Mouse (Mus musculus): Measurements from ENCODE around the gene Entpd8. TPM values are rescaled to one million over a fixed set of nuclear protein-coding genes. Genes with fewer than 3 reads are reported as not detected.

The Entpd8 gene
- not detected in 2 replicates for polyA plus RNA-seq (2016; fragmentation: Nextera tagmentation; extraction: Ambion mirVana)

GRCm38 (mm10) chr2:25080076-25080475 lies at the start of gene Entpd8:
Entpd8 (plus strand) TSS chr2:25080304.
- Histone ChIP-seq H3K9ac (no peak within 1 kb of the TSS), H3K4me3 (replicated peaks) (no peak within 1 kb of the TSS), H3K27me3 (no peaks in the 10 kb centered on the region), H3K9me3 (no peaks in the 10 kb centered on the region), H3K4me2 (no peak within 1 kb of the TSS), H3K4me1 (no peaks in the 10 kb centered on the region), H3K36me3 (replicated peaks) (no peaks in the 10 kb centered on the region), H3K27ac (no peak within 1 kb of the TSS)
- no peak for ATAC-seq (ENCODE audit: low FRiP score)
- 76% methylated on average over 5 of the region's 5 CpGs for WGBS

GRCm38 (mm10) chr2:25034994-25035393 lies 45.1 kb upstream of the Entpd8 start:
- no peak overlapping the region for H3K27ac ChIP-seq
- no peaks in the 10 kb centered on the region for H3K27me3 ChIP-seq
- H3K36me3 ChIP-seq (replicated peaks) = no peaks in the 10 kb centered on the region
- H3K9ac ChIP-seq = no peak overlapping the region
- H3K9me3 ChIP-seq = no peaks in the 10 kb centered on the region
- WGBS = 96% methylated on average over 4 of the region's 4 CpGs
- no peak overlapping the region for H3K4me2 ChIP-seq
- no peak for ATAC-seq (ENCODE audit: low FRiP score)
- no peaks in the 10 kb centered on the region for H3K4me1 ChIP-seq
- no peak overlapping the region for H3K4me3 ChIP-seq (replicated peaks)

- ATAC-seq (ENCODE audit: low FRiP score) = no peak
- H3K9ac ChIP-seq = no peak overlapping the region
- H3K27ac ChIP-seq = no peak overlapping the region
- no peaks in the 10 kb centered on the region for H3K36me3 ChIP-seq (replicated peaks)
- WGBS = 83% methylated on average over 5 of the region's 5 CpGs
- H3K4me3 ChIP-seq (replicated peaks) = no peak overlapping the region
- H3K4me1 ChIP-seq = no peaks in the 10 kb centered on the region
- H3K9me3 ChIP-seq = no peaks in the 10 kb centered on the region
- no peak overlapping the region for H3K4me2 ChIP-seq
- no peaks in the 10 kb centered on the region for H3K27me3 ChIP-seq
Measured at GRCm38 (mm10) chr2:25040089-25040488, 40.0 kb upstream of the Entpd8 start.

DNA sequence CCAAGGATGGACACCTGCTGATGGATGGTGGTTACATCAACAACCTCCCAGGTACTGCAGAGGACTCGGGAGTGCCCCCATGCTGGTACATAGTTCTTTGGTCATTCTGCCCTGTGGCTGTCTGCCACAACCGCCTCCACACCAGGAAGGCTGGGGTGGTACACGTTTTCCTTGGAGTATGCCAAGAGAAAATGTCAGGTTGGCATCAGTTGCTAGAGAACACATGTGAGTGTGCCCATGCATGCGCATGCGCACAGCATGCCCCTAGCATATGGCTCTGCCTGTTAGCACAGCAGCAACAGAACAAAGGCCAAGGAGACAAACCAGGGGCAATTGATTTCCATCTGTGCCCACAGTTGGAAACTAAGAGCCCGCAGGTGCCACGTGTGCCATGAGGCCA lies 29.2 kb upstream of the Entpd8 start:
- H3K36me3 ChIP-seq (replicated peaks) = no peaks in the 10 kb centered on the region
- H3K9me3 ChIP-seq = no peaks in the 10 kb centered on the region
- WGBS = 93% methylated on average over 7 of the region's 7 CpGs
- ATAC-seq (ENCODE audit: low FRiP score) = no peak
- no peaks in the 10 kb centered on the region for H3K27me3 ChIP-seq
- no peak overlapping the region for H3K4me3 ChIP-seq (replicated peaks)
- no peak overlapping the region for H3K9ac ChIP-seq
- no peak overlapping the region for H3K4me2 ChIP-seq
- H3K4me1 ChIP-seq = peaks cover 19% of the 10 kb centered on the region
- H3K27ac ChIP-seq = no peak overlapping the region

DNA sequence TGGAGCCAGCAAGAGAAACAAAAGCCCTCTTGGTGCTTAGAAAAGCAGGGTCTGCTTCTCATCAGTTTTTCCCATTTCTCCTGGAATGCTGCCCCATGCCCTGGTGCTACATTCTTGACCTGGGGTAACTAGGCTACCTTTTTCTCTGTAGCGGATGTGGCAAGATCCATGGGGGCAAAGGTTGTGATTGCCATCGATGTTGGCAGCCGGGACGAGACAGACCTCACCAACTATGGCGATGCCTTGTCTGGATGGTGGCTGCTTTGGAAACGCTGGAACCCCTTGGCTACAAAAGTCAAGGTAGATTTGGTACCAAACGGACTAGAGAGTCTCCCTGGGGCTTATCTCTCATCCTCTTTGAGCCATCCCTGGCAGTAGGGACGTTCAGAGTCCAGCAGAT lies 28.7 kb upstream of the Entpd8 start:
- 90% methylated on average over 8 of the region's 8 CpGs for WGBS

GRCm38 (mm10) chr2:25053101-25053500 lies 27.0 kb upstream of the Entpd8 start:
- no peak overlapping the region for H3K9ac ChIP-seq
- H3K4me1 ChIP-seq = peaks cover 20% of the 10 kb centered on the region
- WGBS = 89% methylated on average over 6 of the region's 6 CpGs
- no peak overlapping the region for H3K4me2 ChIP-seq
- peaks cover 12% of the 10 kb centered on the region for H3K36me3 ChIP-seq (replicated peaks)
- H3K27me3 ChIP-seq = no peaks in the 10 kb centered on the region
- H3K4me3 ChIP-seq (replicated peaks) = no peak overlapping the region
- no peak overlapping the region for H3K27ac ChIP-seq
- ATAC-seq (ENCODE audit: low FRiP score) = no peak
- H3K9me3 ChIP-seq = no peaks in the 10 kb centered on the region

More for the DNA sequence above, 28.7 kb upstream of the Entpd8 start:
- no peaks in the 10 kb centered on the region for H3K36me3 ChIP-seq (replicated peaks)
- no peaks in the 10 kb centered on the region for H3K9me3 ChIP-seq
- no peak overlapping the region for H3K9ac ChIP-seq
- ATAC-seq (ENCODE audit: low FRiP score) = no peak
- H3K27ac ChIP-seq = no peak overlapping the region
- H3K4me2 ChIP-seq = no peak overlapping the region
- H3K27me3 ChIP-seq = no peaks in the 10 kb centered on the region
- H3K4me3 ChIP-seq (replicated peaks) = no peak overlapping the region
- H3K4me1 ChIP-seq = peaks cover 20% of the 10 kb centered on the region

DNA sequence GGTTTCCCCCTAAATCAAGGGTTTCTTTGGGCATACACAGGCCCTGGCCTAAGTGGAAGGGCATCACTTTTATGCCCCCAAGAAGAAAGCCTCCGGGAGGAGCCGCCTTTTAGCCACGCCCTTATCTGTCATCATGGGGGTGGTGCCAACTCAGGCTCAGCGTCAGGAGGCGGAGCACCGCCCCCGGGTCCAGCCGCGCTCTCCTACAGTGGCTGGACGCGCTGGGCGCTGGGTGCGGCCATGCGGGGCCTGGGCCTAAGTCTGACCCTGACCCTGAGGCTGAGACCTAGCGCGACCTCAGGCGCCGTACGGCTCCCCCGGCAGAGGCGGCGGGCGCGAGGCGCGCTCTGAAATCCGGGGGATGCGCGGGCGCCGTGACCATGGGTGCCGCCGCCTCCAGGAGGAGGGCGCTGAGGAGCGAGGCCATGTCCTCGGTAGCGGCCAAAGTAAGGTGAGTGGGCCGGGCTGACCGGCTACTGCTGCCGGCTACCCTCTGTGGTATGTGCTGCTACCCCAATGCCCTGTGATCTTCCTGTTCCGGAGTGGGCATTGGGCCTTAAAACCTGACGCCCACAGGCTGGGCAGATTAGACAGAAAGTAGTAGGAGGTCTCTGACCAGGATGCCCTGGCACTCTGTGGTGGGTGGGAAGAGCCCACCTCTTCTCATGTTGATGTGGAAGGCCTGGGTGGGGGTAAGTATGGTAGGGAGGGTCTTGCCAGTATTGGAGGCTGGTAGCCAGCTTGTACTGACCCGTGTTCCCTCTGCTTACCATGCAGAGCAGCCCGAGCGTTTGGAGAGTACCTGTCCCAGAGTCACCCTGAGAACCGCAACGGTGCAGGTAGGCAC lies 25.7 kb upstream of the Entpd8 start, which contains the start of gene Nsmf:
Nsmf (plus strand) TSS at position 135 of the 847 bp plus-strand sequence.
- H3K4me1 ChIP-seq = peaks cover 20% of the 10 kb centered on the region
- H3K9ac ChIP-seq = peak within 1 kb of the TSS; percentile 82
- H3K27me3 ChIP-seq = no peaks in the 10 kb centered on the region
- H3K36me3 ChIP-seq (replicated peaks) = peaks cover 25% of the 10 kb centered on the region
- peak within 1 kb of the TSS; percentile 91 for H3K4me2 ChIP-seq
- ATAC-seq (ENCODE audit: low FRiP score) = peak; percentile 94
- H3K9me3 ChIP-seq = no peaks in the 10 kb centered on the region
- peak within 1 kb of the TSS; percentile 50 for H3K27ac ChIP-seq
- H3K4me3 ChIP-seq (replicated peaks) = peak within 1 kb of the TSS; percentile 85
- 6% methylated on average over 47 of the region's 47 CpGs for WGBS

- H3K27ac ChIP-seq = no peak overlapping the region
- no peaks in the 10 kb centered on the region for H3K9me3 ChIP-seq
- peaks cover 31% of the 10 kb centered on the region for H3K36me3 ChIP-seq (replicated peaks)
- H3K27me3 ChIP-seq = no peaks in the 10 kb centered on the region
- WGBS = 61% methylated on average over 2 of the region's 2 CpGs
- peak overlapping the region; percentile 85 for H3K4me3 ChIP-seq (replicated peaks)
- H3K4me1 ChIP-seq = peaks cover 20% of the 10 kb centered on the region
- H3K9ac ChIP-seq = peak overlapping the region; percentile 82
- peak; percentile 35; the same call in 1 of the 2 replicates for ATAC-seq (ENCODE audit: low FRiP score)
- H3K4me2 ChIP-seq = peak overlapping the region; percentile 91
Measured at GRCm38 (mm10) chr2:25055068-25055405, 25.1 kb upstream of the Entpd8 start.

DNA sequence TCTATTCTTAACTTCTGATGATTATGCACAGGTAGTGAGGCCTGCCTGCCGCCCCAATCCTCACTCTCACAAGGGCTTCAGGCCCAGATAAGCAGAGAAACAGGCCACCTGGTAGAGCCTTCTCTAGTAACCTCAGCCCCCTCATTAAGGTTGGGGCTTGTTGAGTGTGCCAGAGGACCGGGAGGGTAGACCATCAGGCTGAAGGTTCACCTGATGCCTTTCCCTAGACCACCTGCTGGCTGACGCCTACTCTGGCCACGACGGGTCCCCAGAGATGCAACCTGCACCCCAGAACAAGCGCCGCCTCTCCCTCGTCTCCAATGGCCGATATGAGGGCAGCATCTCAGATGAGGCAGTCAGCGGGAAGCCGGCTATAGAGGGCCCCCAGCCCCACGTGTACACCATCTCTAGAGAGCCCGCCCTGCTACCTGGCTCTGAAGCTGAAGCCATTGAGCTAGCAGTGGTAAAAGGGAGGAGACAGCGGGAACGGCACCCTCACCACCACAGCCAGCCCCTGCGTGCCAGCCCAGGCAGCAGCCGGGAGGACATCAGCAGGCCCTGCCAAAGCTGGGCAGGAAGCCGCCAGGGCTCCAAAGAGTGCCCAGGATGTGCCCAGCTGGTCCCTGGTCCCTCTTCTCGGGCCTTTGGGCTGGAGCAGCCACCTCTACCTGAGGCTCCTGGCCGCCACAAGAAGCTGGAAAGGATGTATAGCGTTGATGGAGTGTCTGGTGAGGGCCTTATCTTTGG lies 24.5 kb upstream of the Entpd8 start:
- Histone ChIP-seq H3K4me3 (replicated peaks) (peak overlapping the region; percentile 85), H3K27ac (no peak overlapping the region), H3K4me2 (peak overlapping the region; percentile 91), H3K9me3 (no peaks in the 10 kb centered on the region), H3K4me1 (peaks cover 20% of the 10 kb centered on the region), H3K27me3 (no peaks in the 10 kb centered on the region), H3K36me3 (replicated peaks) (peaks cover 36% of the 10 kb centered on the region), H3K9ac (peak overlapping the region; percentile 82)
- WGBS = 90% methylated on average over 21 of the region's 21 CpGs
- no peak for ATAC-seq (ENCODE audit: low FRiP score)

DNA sequence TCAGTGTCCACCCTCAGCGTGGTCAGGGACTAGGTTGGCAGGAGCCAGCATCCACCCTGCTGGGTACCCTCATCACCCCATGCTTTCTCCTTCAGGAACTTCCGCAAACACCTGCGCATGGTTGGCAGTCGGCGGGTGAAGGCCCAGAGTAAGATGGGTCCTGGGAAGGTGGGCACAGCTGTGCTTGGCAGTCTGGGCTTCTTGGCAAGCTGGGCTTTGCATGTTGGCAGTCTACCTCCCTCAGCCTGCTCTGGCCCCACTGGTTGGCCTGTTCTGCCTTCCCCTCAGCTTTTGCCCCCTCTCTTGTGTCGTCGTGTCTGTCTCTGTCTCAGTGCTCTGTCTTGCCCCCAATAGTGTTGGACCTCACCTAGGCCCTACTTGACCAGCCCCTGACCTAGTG lies 21.2 kb upstream of the Entpd8 start:
- Histone ChIP-seq H3K4me3 (replicated peaks) (no peak overlapping the region), H3K27me3 (no peaks in the 10 kb centered on the region), H3K36me3 (replicated peaks) (peaks cover 61% of the 10 kb centered on the region), H3K4me2 (no peak overlapping the region), H3K4me1 (peaks cover 19% of the 10 kb centered on the region), H3K9me3 (no peaks in the 10 kb centered on the region), H3K27ac (no peak overlapping the region), H3K9ac (0 out of 2 replicates have a peak overlapping the region, but pooled peaks have one; percentile 8)
- ATAC-seq (ENCODE audit: low FRiP score) = no peak
- WGBS = 91% methylated on average over 7 of the region's 7 CpGs

DNA sequence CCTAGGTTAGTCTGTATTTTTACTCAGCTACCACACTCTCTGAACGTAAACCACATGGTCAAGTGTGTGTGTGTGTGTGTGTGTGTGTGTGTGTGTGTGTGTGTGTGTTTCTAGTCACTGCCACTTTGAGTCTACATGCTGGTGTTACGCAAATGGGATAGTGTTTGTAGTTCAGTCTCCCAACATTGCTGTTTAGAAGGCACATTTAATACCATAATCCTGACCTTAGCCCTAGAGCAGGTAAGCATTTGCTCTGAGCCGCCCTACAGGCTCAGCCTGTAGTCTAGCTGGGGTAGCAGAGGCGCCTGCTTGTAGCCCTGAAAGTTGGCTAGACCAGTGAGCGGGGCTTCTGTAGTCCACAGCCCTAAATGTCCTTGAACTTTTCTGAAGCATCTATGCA lies 16.6 kb upstream of the Entpd8 start:
- 89% methylated on average over 5 of the region's 5 CpGs for WGBS
- H3K27ac ChIP-seq = no peak overlapping the region
- H3K4me2 ChIP-seq = no peak overlapping the region
- H3K4me1 ChIP-seq = no peaks in the 10 kb centered on the region
- ATAC-seq (ENCODE audit: low FRiP score) = no peak
- no peaks in the 10 kb centered on the region for H3K9me3 ChIP-seq
- H3K9ac ChIP-seq = no peak overlapping the region
- H3K4me3 ChIP-seq (replicated peaks) = no peak overlapping the region
- no peaks in the 10 kb centered on the region for H3K27me3 ChIP-seq
- H3K36me3 ChIP-seq (replicated peaks) = peaks cover 45% of the 10 kb centered on the region

GRCm38 (mm10) chr2:25064285-25064684 lies 15.8 kb upstream of the Entpd8 start:
- H3K9ac ChIP-seq = no peak overlapping the region
- H3K4me3 ChIP-seq (replicated peaks) = no peak overlapping the region
- WGBS = 90% methylated on average over 1 of the region's 1 CpGs
- no peak overlapping the region for H3K27ac ChIP-seq
- no peaks in the 10 kb centered on the region for H3K9me3 ChIP-seq
- ATAC-seq (ENCODE audit: low FRiP score) = no peak
- H3K27me3 ChIP-seq = no peaks in the 10 kb centered on the region
- no peaks in the 10 kb centered on the region for H3K4me1 ChIP-seq
- peaks cover 38% of the 10 kb centered on the region for H3K36me3 ChIP-seq (replicated peaks)
- no peak overlapping the region for H3K4me2 ChIP-seq

Measured in forebrain, embryonic 12.5 days (tissue).